In genomic region chr3:144677751-144678150, GRCm38 (mm10) we compare ENCODE assay signal across 22 mouse cellular contexts. TPM values are rescaled to one million over a fixed set of nuclear protein-coding genes. Genes with fewer than 3 reads are reported as not detected.
A peak's percentile ranks its signal among the peaks of the same experiment; 100 is the strongest.
DNase-seq lines count a peak whose midpoint lies in the region; ATAC-seq and TF ChIP-seq lines count a peak whose summit lies in the region.
"Had no signal": no experiment of that assay in that cellular context is flagged by ENCODE, and none has a peak within 500 bp of the region (broad histone marks: within the 10 kb centered on the region; RNA-seq: fewer than 3 reads in every experiment).

No protein-coding gene starts in this region.

- no peaks in the 10 kb centered on the region for H3K9me3 ChIP-seq in heart, embryonic 10.5 days
- H3K9me3 ChIP-seq in liver, postnatal 0 days (ENCODE audit: low read length) = no peaks in the 10 kb centered on the region
- no peaks in the 10 kb centered on the region for H3K9me3 ChIP-seq in liver, embryonic 11.5 days (ENCODE audit: control insufficient read depth, low read length)
- H3K9me3 ChIP-seq in megakaryocyte, embryonic 14.5 days = no peaks in the 10 kb centered on the region
- H3K9me3 ChIP-seq: G1E had no signal

- H3K4me2 ChIP-seq in liver, postnatal 0 days (ENCODE audit: low read depth, low read length) = no peak overlapping the region
- H3K4me2 ChIP-seq in liver, embryonic 11.5 days = no peak overlapping the region

- DNase-seq in heart, adult 11 months = peak; percentile 88
- DNase-seq in heart, adult 8-10 months (ENCODE audit: low spot score) = no peak
- DNase-seq in heart, embryonic 10.5 days (ENCODE audit: low spot score) = peak; percentile 58
- DNase-seq in heart, adult 2 months = no peak
- DNase-seq in liver, postnatal 0 days = peak; percentile 11
- DNase-seq in liver, embryonic 11.5 days (ENCODE audit: low spot score) = no peak
- DNase-seq: adrenal gland, adult 2 months; adrenal gland, adult 8-10 months; adrenal gland, postnatal 10 days; adrenal gland, postnatal 14 days; adrenal gland, postnatal 25 days; adrenal gland, postnatal 36 days; B cell, adult 2 months; cerebellum, adult 11 months; cerebellum, adult 11-12 months had no signal

- ATAC-seq in liver, postnatal 0 days = no peak
- no peak for ATAC-seq in liver, embryonic 11.5 days (replicated peaks; ENCODE audit: low FRiP score)
- no peak for ATAC-seq in megakaryocyte, adult 5-6 weeks (ENCODE audit: poor library complexity, severe bottlenecking)
- ATAC-seq: activated CD4-positive, CD25-positive, alpha-beta regulatory T cell, adult 4 months; CD4-positive, CD25-positive, alpha-beta regulatory T cell, adult 4 months; Patski had no signal

- H3K4me3 ChIP-seq in heart, embryonic 10.5 days = no peak overlapping the region
- H3K4me3 ChIP-seq in heart, adult 2 months = no peak overlapping the region
- H3K4me3 ChIP-seq in liver, postnatal 0 days (ENCODE audit: low read depth, low read length) = no peak overlapping the region
- H3K4me3 ChIP-seq in liver, embryonic 11.5 days (ENCODE audit: low read depth, low read length) = no peak overlapping the region
- H3K4me3 ChIP-seq in megakaryocyte, embryonic 14.5 days (replicated peaks) = peak overlapping the region; percentile 73

- no peak for TF ChIP-seq EP300 in heart, adult 2 months (IDR thresholded peaks at IDR 0.05; ENCODE audit: insufficient read depth, low read depth, low read length)
- TF ChIP-seq EP300 in liver, postnatal 0 days (IDR thresholded peaks at IDR 0.05; ENCODE audit: low read depth) = no peak

- H3K27me3 ChIP-seq in heart, embryonic 10.5 days (ENCODE audit: insufficient read depth, poor library complexity, severe bottlenecking) = no peaks in the 10 kb centered on the region
- H3K27me3 ChIP-seq in heart, adult 2 months (ENCODE audit: control insufficient read depth, insufficient read depth, low read length) = no peaks in the 10 kb centered on the region
- no peaks in the 10 kb centered on the region for H3K27me3 ChIP-seq in liver, postnatal 0 days (ENCODE audit: insufficient read depth, low read length)
- no peaks in the 10 kb centered on the region for H3K27me3 ChIP-seq in liver, embryonic 11.5 days (replicated peaks; ENCODE audit: control insufficient read depth, insufficient read depth, low read length)
- peaks cover 4% of the 10 kb centered on the region for H3K27me3 ChIP-seq in megakaryocyte, embryonic 14.5 days (replicated peaks)
- H3K27me3 ChIP-seq: CH12.LX, Patski had no signal

- TF ChIP-seq CTCF in heart, adult 2 months (IDR thresholded peaks at IDR 0.05) = no peak
- no peak for TF ChIP-seq CTCF in liver, postnatal 0 days (IDR thresholded peaks at IDR 0.05; ENCODE audit: low read depth)

- H3K27ac ChIP-seq in heart, embryonic 10.5 days = no peak overlapping the region
- H3K27ac ChIP-seq in heart, adult 2 months = no peak overlapping the region
- H3K27ac ChIP-seq in liver, postnatal 0 days (ENCODE audit: low read depth) = no peak overlapping the region
- H3K27ac ChIP-seq in liver, embryonic 11.5 days (ENCODE audit: low read depth, low read length) = no peak overlapping the region

- no peak overlapping the region for H3K9ac ChIP-seq in heart, adult 2 months (ENCODE audit: low read depth, low read length)
- H3K9ac ChIP-seq in liver, postnatal 0 days (replicated peaks) = no peak overlapping the region
- H3K9ac ChIP-seq in liver, embryonic 11.5 days (ENCODE audit: low read depth, low read length) = no peak overlapping the region

- H3K36me3 ChIP-seq in heart, embryonic 10.5 days = no peaks in the 10 kb centered on the region
- no peaks in the 10 kb centered on the region for H3K36me3 ChIP-seq in heart, adult 2 months (ENCODE audit: control insufficient read depth, insufficient read depth, low read length)
- H3K36me3 ChIP-seq in liver, postnatal 0 days (replicated peaks; ENCODE audit: insufficient read depth, low read length) = no peaks in the 10 kb centered on the region
- H3K36me3 ChIP-seq in liver, embryonic 11.5 days (ENCODE audit: control insufficient read depth, insufficient read depth, low read length) = no peaks in the 10 kb centered on the region
- peaks cover 5% of the 10 kb centered on the region for H3K36me3 ChIP-seq in megakaryocyte, embryonic 14.5 days (replicated peaks; ENCODE audit: low read length)
- H3K36me3 ChIP-seq: G1E had no signal

- no peaks in the 10 kb centered on the region for H3K4me1 ChIP-seq in heart, embryonic 10.5 days
- H3K4me1 ChIP-seq in heart, adult 2 months (ENCODE audit: control insufficient read depth, insufficient read depth, low read length) = peaks cover 4% of the 10 kb centered on the region
- peaks cover 13% of the 10 kb centered on the region for H3K4me1 ChIP-seq in liver, postnatal 0 days (ENCODE audit: insufficient read depth)
- H3K4me1 ChIP-seq in liver, embryonic 11.5 days (replicated peaks; ENCODE audit: control insufficient read depth, insufficient read depth, low read length) = peaks cover 22% of the 10 kb centered on the region
- H3K4me1 ChIP-seq in megakaryocyte, embryonic 14.5 days = peaks cover 94% of the 10 kb centered on the region

- intact Hi-C loops in heart, adult 2 months (cut with DNase I) = no loop called here

- WGBS in heart, embryonic 10.5 days = 89% methylated on average over 6 of the region's 6 CpGs
- 88% methylated on average over 6 of the region's 6 CpGs for WGBS in heart, adult 2 months
- WGBS in liver, postnatal 0 days (ENCODE audit: insufficient replicate concordance) = 92% methylated on average over 6 of the region's 6 CpGs
- 88% methylated on average over 6 of the region's 6 CpGs for WGBS in liver, embryonic 11.5 days

- TF ChIP-seq POLR2A in heart, adult 2 months (IDR thresholded peaks at IDR 0.05; ENCODE audit: insufficient read depth, low read depth, low read length) = no peak

- no peaks in the 10 kb centered on the region for H3K79me2 ChIP-seq in heart, adult 2 months (replicated peaks; ENCODE audit: control insufficient read depth, insufficient read depth, low read length)

RNA-seq across cellular contexts. Expression of gene Sh3glb1, which starts 42.4 kb away (rescaled TPM):
- total RNA-seq in heart, adult 8-10 months (2022) = 100 to 1,000 TPM; 329 to 372 (median 356) TPM
- 99.9 and 114 TPM in 2 replicates for polyA plus RNA-seq in heart, embryonic 10.5 days (2016; fragmentation: Nextera tagmentation; extraction: Ambion mirVana)
- 100 to 1,000 TPM; 314 to 407 TPM for total RNA-seq in heart, adult 2 months (2021)
- 94.5 and 121 TPM in 2 replicates for polyA plus RNA-seq in heart, adult 2 months (2012; rRNA removed)
- polyA plus RNA-seq in liver, postnatal 0 days (2015; fragmentation: Nextera tagmentation; extraction: Ambion mirVana) = 84.8 and 91.2 TPM in 2 replicates
- polyA plus RNA-seq in liver, embryonic 11.5 days (2014; fragmentation: Nextera tagmentation; extraction: Ambion mirVana) = 97.7 and 100 TPM in 2 replicates
- 36.0 and 37.9 TPM in 2 replicates for polyA plus RNA-seq in megakaryocyte, embryonic 14.5 days (2012; ENCODE audit: insufficient read depth, low replicate concordance)
- total RNA-seq in megakaryocyte, adult 5-6 weeks (2015) = 255 and 267 TPM in 2 replicates
- total RNA-seq in megakaryocyte, adult 5-6 weeks (2017) = 110 TPM in 2 replicates

Comparison
In these comparisons a context has a peak if more than half of its experiments do, and no peak if none do; other contexts are left out.
1. DNase-seq: peak in heart, adult 11 months (single experiment), heart, embryonic 10.5 days (single experiment) and liver, postnatal 0 days (single experiment); none in heart, adult 8-10 months (single experiment), heart, adult 2 months (0 of 2) and liver, embryonic 11.5 days (single experiment).